Mouse (Mus musculus) liver, embryonic 14.5 days (tissue): Measurements from ENCODE around the gene Asb6. TPM values are rescaled to one million over a fixed set of nuclear protein-coding genes. Genes with fewer than 3 reads are reported as not detected.
A peak's percentile ranks its signal among the peaks of the same experiment; 100 is the strongest.

ENCODE experiments used
- ATAC-seq: fragments of 200-750 bp; cut with Nextera tagmentation; 2 replicates; pipeline ENCODE4 v1.8.0; 2017; ENCODE audit warnings: moderate number of reproducible peaks, mild to moderate bottlenecking, moderate library complexity; ENCODE audit not compliant: insufficient read depth
- DNase-seq, 3 experiments: peaks; one replicate each; pipeline ENCODE4 v3.0.0-alpha.2; 2012 to 2013; ENCODE audit warnings: low read depth in 3 of 3, low spot score in 3 of 3
- H3K27ac ChIP-seq: fragments of 300-500 bp; sonication (generic); 2 replicates; pipeline ENCODE4 v1.5.1; 2014; ENCODE audit warnings: moderate library complexity, mild to moderate bottlenecking, control low read depth, inconsistent platforms
- H3K27me3 ChIP-seq: fragments of 300-500 bp; sonication (generic); 2 replicates; pipeline ENCODE4 v1.6.1; 2014; ENCODE audit warnings: mild to moderate bottlenecking, low read length, moderate library complexity; ENCODE audit not compliant: control insufficient read depth, insufficient read depth
- H3K36me3 ChIP-seq: fragments of 300-500 bp; sonication (generic); replicated peaks from 2 replicates; pipeline ENCODE4 v1.6.1; 2014; ENCODE audit warnings: low read depth; ENCODE audit not compliant: control insufficient read depth, insufficient read depth
- H3K4me1 ChIP-seq, 2 experiments: fragments of 200-500 bp in 1 of 2; fragments of 300-500 bp in 1 of 2; sonication (generic) in 1 of 2; replicated peaks; 2 replicates each; pipeline ENCODE4 v1.6.1; 2012 to 2014; ENCODE audit warnings: antibody characterized with exemption in 1 of 2, inconsistent platforms in 1 of 2, low read length in 1 of 2; ENCODE audit not compliant: control insufficient read depth in 2 of 2, insufficient read depth in 2 of 2
- H3K4me2 ChIP-seq: fragments of 300-500 bp; sonication (generic); 2 replicates; pipeline ENCODE4 v1.6.1; 2014; ENCODE audit warnings: low read depth, mild to moderate bottlenecking, control low read depth, moderate library complexity
- H3K4me3 ChIP-seq, 2 experiments: fragments of 200-500 bp in 1 of 2; fragments of 300-500 bp in 1 of 2; sonication (generic) in 1 of 2; 2 replicates each; pipeline ENCODE4 v1.5.1; 2012 to 2014; ENCODE audit warnings: low read depth in 2 of 2, low read length in 2 of 2, mild to moderate bottlenecking in 2 of 2, control low read depth in 1 of 2, inconsistent platforms in 1 of 2, moderate library complexity in 1 of 2; ENCODE audit not compliant: insufficient read depth in 1 of 2
- H3K9ac ChIP-seq: fragments of 300-500 bp; sonication (generic); replicated peaks from 2 replicates; pipeline ENCODE4 v1.6.1; 2014; ENCODE audit warnings: mild to moderate bottlenecking, control low read depth, moderate library complexity
- H3K9me3 ChIP-seq: fragments of 300-500 bp; sonication (generic); 2 replicates; pipeline ENCODE4 v1.6.1; 2016; ENCODE audit warnings: low read length, mixed read lengths; ENCODE audit not compliant: control insufficient read depth
- CTCF ChIP-seq: IDR thresholded peaks from 2 replicates; pipeline ENCODE4 v1.5.1; 2016; ENCODE audit warnings: antibody characterized with exemption, low read depth, control low read depth
- EP300 ChIP-seq: IDR thresholded peaks from 2 replicates; pipeline ENCODE4 v1.6.1; 2016; ENCODE audit warnings: antibody characterized with exemption, low read depth
- WGBS: fragments of 180-500 bp; shearing (Covaris S2); extraction: QIAGEN DNeasy Blood & Tissue Kit; methylation state at CpG from one replicate; pipeline ENCODE4 v1.1.7; 2014; ENCODE audit not compliant: insufficient replicate concordance; 5-methylcytosine and 5-hydroxymethylcytosine counted together
- polyA plus RNA-seq, 2 experiments: library from polyadenylated mRNA; depleted of rRNA in 1 of 2; stranded (reverse) in 1 of 2; unstranded in 1 of 2; fragments of >200 nt; fragmentation: Nextera tagmentation in 1 of 2; extraction: Ambion mirVana in 1 of 2; gene quantifications; 2 replicates each; pipeline versions ENCODE4 v1.2.1 to v1.2.3; 2012 to 2014

The Asb6 gene
- polyA plus RNA-seq, 2 experiments = 25.9 to 27.0 TPM

DNA sequence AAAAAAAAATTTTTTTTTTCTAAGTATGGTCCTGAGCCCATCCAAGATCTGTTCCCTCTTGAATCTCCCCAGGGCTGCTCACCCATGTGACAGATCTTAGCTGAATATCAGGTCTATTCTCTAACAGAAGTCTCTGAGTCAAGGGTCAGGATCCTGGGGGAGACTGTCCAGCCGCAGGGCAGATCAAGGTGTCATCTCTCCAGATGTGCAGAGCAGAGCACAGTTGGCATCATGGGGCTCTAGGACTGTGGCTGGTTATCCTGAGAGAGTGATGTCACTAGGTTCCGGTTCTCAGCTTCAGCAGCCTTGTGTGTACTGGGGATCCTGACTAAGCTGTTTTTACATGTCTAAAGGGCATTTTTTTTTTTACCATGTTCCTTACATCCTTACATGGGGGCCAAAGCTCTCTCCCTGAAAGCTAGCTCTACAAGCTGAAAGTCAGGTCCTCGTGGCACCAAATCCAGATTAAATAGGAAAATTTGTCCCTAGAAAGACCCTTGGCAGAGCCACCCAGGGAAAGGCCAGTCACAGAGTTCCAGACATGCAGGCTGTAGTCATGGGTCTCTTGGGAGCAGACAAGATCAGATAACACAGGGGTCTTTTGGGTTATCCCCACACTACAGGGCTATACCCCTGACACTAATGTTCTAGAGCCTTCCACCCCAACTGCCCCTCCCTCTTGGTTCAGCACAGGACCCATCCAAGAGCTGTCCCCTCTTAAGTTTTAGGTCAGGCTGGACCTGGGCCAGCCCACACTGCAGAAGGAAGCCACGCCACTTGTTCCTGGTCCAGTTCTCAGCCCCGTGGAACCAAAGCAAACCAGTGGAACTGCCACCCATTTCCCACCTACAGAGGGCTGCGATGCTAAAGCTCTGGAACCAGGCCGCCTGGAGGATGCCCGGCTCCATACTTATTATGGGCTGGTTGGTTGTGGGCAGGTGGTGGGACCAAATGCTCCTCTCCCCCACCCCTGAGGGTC, 47.5 kb downstream of the Asb6 start:
- Histone ChIP-seq H3K4me1 (peaks cover 0 to 17% of the 10 kb centered on the region in 2 experiments; a peak in 2 of 4 replicates), H3K4me2 (peak overlapping the region; percentile 51), H3K27me3 (peaks cover 5% of the 10 kb centered on the region; the same call in 1 of the 2 replicates), H3K9ac (0 out of 2 replicates have a peak overlapping the region, but pooled peaks have one; percentile 18), H3K27ac (no peak overlapping the region; the same call in 1 of the 2 replicates), H3K9me3 (no peaks in the 10 kb centered on the region), H3K36me3 (no peaks in the 10 kb centered on the region), H3K4me3 (peak overlapping the region in 1 of 2 experiments; percentile 4; a peak in 1 of 4 replicates)
- 59% methylated on average over 8 of the region's 8 CpGs for WGBS
- ATAC-seq (no peak), DNase-seq (no peak)
- TF ChIP-seq CTCF (no peak), EP300 (no peak)

DNA sequence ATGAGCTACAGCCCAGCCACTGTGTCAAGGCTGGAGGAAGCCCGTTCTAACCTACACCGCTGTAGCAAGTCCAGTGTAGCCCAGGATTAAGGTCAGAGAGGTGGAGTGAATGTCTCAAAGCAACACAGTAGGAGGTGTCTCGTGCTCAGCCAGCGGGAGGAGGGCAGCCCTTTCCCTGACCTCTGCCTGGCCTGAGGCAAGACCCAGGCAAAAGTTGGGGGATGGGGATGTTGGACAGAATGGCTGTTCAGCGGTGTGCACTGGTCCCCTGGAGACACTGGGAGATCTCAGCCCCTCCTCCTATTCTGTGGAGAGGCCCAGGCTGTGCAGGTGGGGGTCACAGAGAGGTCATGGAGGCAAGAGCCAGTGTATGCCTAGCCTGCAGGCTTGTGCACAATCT, 50.9 kb downstream of the Asb6 start:
- DNase-seq (no peak), ATAC-seq (peak; percentile 33; the same call in 1 of the 2 replicates)
- Histone ChIP-seq H3K4me2 (no peak overlapping the region), H3K9ac (no peak overlapping the region), H3K4me1 (peaks cover 1 to 21% of the 10 kb centered on the region in 2 experiments; a peak in 3 of 4 replicates), H3K9me3 (no peaks in the 10 kb centered on the region), H3K4me3 (no peak overlapping the region), H3K27ac (no peak overlapping the region), H3K27me3 (no peaks in the 10 kb centered on the region; the same call in 1 of the 2 replicates), H3K36me3 (no peaks in the 10 kb centered on the region)
- no peak for TF ChIP-seq CTCF
- TF ChIP-seq EP300 = no peak
- 30% methylated on average over 5 of the region's 5 CpGs for WGBS

DNA sequence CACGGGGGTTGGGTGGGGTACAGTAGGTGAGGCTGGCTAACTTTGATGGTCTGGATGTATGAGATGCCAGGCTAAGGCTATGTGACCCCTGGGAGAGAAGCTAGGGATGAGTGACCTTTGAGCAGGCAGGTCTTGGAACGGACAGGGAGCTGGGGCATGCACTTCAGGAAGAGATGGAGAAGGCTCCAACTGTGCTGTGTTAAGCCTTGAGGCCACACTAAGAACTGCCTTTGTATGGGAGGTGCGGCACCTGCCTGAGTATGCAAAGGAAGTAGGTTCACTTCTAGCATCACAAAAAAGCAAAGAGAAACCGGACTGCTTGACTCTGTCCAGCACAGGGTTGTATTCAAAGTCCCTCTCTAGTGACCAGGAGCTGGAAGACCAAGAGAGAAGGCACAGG, 51.9 kb downstream of the Asb6 start:
- H3K27ac ChIP-seq = no peak overlapping the region
- no peak for TF ChIP-seq CTCF
- no peak for TF ChIP-seq EP300
- ATAC-seq = no peak
- H3K9me3 ChIP-seq = no peaks in the 10 kb centered on the region
- H3K9ac ChIP-seq = no peak overlapping the region
- no peak overlapping the region for H3K4me3 ChIP-seq
- WGBS = 69% methylated on average over 4 of the region's 4 CpGs
- H3K4me1 ChIP-seq = peaks cover 10 to 22% of the 10 kb centered on the region in 2 experiments
- H3K4me2 ChIP-seq = no peak overlapping the region
- no peaks in the 10 kb centered on the region for H3K27me3 ChIP-seq
- no peaks in the 10 kb centered on the region for H3K36me3 ChIP-seq
- no peak for DNase-seq

DNA sequence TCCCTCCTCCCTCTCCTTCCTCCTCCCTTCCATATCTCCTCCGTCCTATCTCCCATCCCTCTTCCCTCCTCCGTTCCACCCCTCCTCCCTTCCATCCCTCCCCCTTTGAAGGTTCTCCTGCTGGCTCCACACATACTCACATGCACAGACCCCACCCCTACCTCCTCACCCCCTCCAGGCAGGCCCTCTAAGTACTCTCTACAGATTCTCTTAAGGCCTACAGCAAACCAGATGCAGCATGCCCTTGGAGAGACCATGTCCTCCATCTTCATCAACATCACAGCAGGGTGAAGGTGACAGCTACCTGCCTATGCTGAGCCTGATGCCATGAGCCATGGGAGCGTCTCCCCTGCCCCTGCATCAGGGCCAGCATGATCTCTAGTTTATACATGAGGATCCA, 52.9 kb downstream of the Asb6 start:
- no peaks in the 10 kb centered on the region for H3K27me3 ChIP-seq
- no peaks in the 10 kb centered on the region for H3K9me3 ChIP-seq
- H3K4me1 ChIP-seq = peaks cover 19 to 29% of the 10 kb centered on the region in 2 experiments
- DNase-seq = no peak
- H3K4me3 ChIP-seq = no peak overlapping the region
- no peaks in the 10 kb centered on the region for H3K36me3 ChIP-seq
- TF ChIP-seq EP300 (no peak), CTCF (no peak)
- no peak overlapping the region for H3K4me2 ChIP-seq
- no peak overlapping the region for H3K27ac ChIP-seq
- WGBS = 74% methylated on average over 3 of the region's 3 CpGs
- no peak overlapping the region for H3K9ac ChIP-seq
- ATAC-seq = no peak

DNA sequence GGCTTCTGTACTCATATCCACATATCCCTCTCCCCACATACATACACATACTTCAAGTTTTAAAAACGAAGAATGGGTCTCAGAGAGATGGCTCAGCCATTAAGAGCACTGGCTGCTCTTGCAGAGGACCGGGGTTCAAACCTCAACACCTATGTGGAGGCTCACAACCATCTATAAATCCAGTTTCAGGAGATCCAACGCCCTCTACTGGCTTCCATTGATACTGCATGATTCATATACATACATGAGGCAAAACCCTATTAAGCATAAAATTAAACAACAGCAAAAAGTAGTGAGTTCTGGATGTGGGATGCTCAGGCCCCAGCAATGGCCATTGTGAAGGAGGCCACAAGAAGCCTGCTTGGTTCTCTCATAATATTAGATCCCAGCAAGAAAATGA, 54.2 kb downstream of the Asb6 start:
- ATAC-seq (no peak), DNase-seq (no peak)
- Histone ChIP-seq H3K4me1 (peaks cover 22 to 37% of the 10 kb centered on the region in 2 experiments), H3K4me3 (no peak overlapping the region), H3K9me3 (no peaks in the 10 kb centered on the region), H3K9ac (no peak overlapping the region), H3K36me3 (no peaks in the 10 kb centered on the region), H3K27ac (no peak overlapping the region), H3K4me2 (no peak overlapping the region), H3K27me3 (no peaks in the 10 kb centered on the region)
- TF ChIP-seq CTCF (peak; percentile 66), EP300 (no peak)
- WGBS = 41% methylated on average over 3 of the region's 3 CpGs
